Mouse (Mus musculus) intestine, embryonic 14.5 days (tissue): ENCODE data around the gene Kcnj12. TPM values are rescaled to one million over a fixed set of nuclear protein-coding genes. Genes with fewer than 3 reads are reported as not detected.

Source experiments
- polyA plus RNA-seq: library from polyadenylated mRNA; unstranded; fragments of >200 nt; fragmentation: Nextera tagmentation; extraction: Ambion mirVana; gene quantifications from 2 replicates; pipeline ENCODE4 v1.2.1, GENCODE M21; 2014

The Kcnj12 gene
- polyA plus RNA-seq, 1 experiment from 2014 or later: 1.8 TPM

Other genes with a start within 250 kb of the Kcnj12 start
- 13.4 and 16.1 TPM in 2 replicates for gene Top3a, start 245.2 kb upstream of the Kcnj12 start, polyA plus RNA-seq
- 8.2 and 9.2 TPM in 2 replicates for gene Smcr8, start 245.0 kb upstream of the Kcnj12 start, polyA plus RNA-seq
- 94.7 and 102 TPM in 2 replicates for gene Shmt1, start 210.8 kb upstream of the Kcnj12 start, polyA plus RNA-seq
- 49.4 and 50.3 TPM in 2 replicates for gene Dhrs7b, start 191.9 kb upstream of the Kcnj12 start, polyA plus RNA-seq
- 73.9 and 81.6 TPM in 2 replicates for gene Tmem11, start 143.3 kb upstream of the Kcnj12 start, polyA plus RNA-seq
- 15.4 and 16.8 TPM in 2 replicates for gene Natd1, start 107.8 kb upstream of the Kcnj12 start, polyA plus RNA-seq
- gene Map2k3, start 90.5 kb upstream of the Kcnj12 start, polyA plus RNA-seq: 91.7 and 94.5 TPM in 2 replicates
- 2.3 and 3.1 TPM in 2 replicates for gene Tnfrsf13b, start 104.2 kb downstream of the Kcnj12 start, polyA plus RNA-seq
- 163 TPM in 2 replicates for gene Usp22, start 152.5 kb downstream of the Kcnj12 start, polyA plus RNA-seq
- gene Aldh3a1, start 185.0 kb downstream of the Kcnj12 start, polyA plus RNA-seq: not detected in 2 replicates
- gene Aldh3a2, start 244.9 kb downstream of the Kcnj12 start, polyA plus RNA-seq: 47.9 and 56.0 TPM in 2 replicates